Mouse (Mus musculus) forebrain, embryonic 13.5 days (tissue): ENCODE measurements at regions not wholly inside any gene's neighbourhood (a gene's known extent, or its start where the extent isn't known, plus 50 kb on each side); places are given as distances from the start of the nearest gene placed in this dataset.

Experiments
- ATAC-seq: fragments of 200-750 bp; cut with Nextera tagmentation; 2 replicates; pipeline ENCODE4 v1.8.0; 2017
- H3K27ac ChIP-seq: fragments of 300-500 bp; sonication (generic); 2 replicates; pipeline ENCODE4 v1.5.1; 2015; ENCODE audit warnings: inconsistent platforms, mild to moderate bottlenecking, moderate library complexity
- H3K27me3 ChIP-seq: fragments of 300-500 bp; sonication (generic); 2 replicates; pipeline ENCODE4 v1.6.1; 2015; ENCODE audit warnings: mild to moderate bottlenecking, inconsistent platforms
- H3K36me3 ChIP-seq: fragments of 300-500 bp; sonication (generic); 2 replicates; pipeline ENCODE4 v1.6.1; 2015; ENCODE audit warnings: mild to moderate bottlenecking, inconsistent platforms; ENCODE audit not compliant: poor library complexity, severe bottlenecking
- H3K4me1 ChIP-seq: fragments of 300-500 bp; sonication (generic); 2 replicates; pipeline ENCODE4 v1.6.1; 2015; ENCODE audit warnings: inconsistent platforms
- H3K4me2 ChIP-seq: fragments of 300-500 bp; sonication (generic); 2 replicates; pipeline ENCODE4 v1.6.1; 2015; ENCODE audit warnings: inconsistent platforms, mild to moderate bottlenecking, moderate library complexity
- H3K4me3 ChIP-seq: fragments of 300-500 bp; sonication (generic); 2 replicates; pipeline ENCODE4 v1.5.1; 2015; ENCODE audit warnings: mild to moderate bottlenecking, inconsistent platforms
- H3K9ac ChIP-seq: fragments of 300-500 bp; sonication (generic); 2 replicates; pipeline ENCODE4 v1.6.1; 2015; ENCODE audit warnings: mild to moderate bottlenecking, inconsistent platforms
- H3K9me3 ChIP-seq: fragments of 300-500 bp; sonication (generic); replicated peaks from 2 replicates; pipeline ENCODE4 v1.6.1; 2016; ENCODE audit warnings: inconsistent platforms
- WGBS: fragments of 180-500 bp; shearing (Covaris S2); methylation state at CpG from one replicate; pipeline ENCODE4 v1.1.7; 2015; 5-methylcytosine and 5-hydroxymethylcytosine counted together

DNA sequence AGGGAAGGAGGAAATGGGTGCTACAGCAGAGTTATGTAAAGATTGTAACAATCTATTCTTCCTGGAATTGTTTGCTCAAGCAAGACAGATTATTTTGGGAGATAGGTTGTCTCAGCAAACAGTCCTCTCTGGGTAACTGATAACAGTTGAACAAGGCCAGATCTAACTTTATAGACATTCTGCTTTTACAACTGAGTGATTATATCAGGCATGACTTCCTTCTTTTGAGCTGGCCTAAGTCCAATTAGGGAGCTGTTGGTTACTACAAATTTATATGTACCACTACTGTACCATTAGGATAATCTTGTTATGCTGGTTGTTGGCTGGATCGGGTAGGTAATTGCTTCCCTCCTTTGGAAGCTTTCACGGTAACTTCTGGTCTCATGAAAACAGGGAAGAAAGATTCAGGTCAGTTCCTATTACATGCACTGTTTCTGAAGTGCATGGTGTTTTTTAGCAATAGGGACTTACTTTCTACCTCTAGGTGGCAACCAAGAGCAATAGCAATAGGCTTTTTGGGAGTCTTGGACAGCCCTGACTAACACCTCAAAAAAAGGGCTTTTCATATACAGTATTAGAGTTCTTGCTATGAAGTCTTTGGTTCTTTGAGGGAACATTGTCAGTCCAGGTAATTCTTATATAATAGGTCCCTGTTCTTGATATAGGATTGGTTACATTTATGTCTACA lies 363.9 kb upstream of the Slc5a7 start:
- WGBS: 51% methylated on average over 2 of the region's 2 CpGs

GRCm38 (mm10) chr17:54656553-54656952 lies 357.7 kb upstream of the Slc5a7 start:
- no peaks in the 10 kb centered on the region for H3K27me3 ChIP-seq
- no peak overlapping the region for H3K4me3 ChIP-seq
- no peak overlapping the region for H3K4me2 ChIP-seq
- no peaks in the 10 kb centered on the region for H3K36me3 ChIP-seq
- no peak overlapping the region for H3K9ac ChIP-seq
- no peaks in the 10 kb centered on the region for H3K9me3 ChIP-seq
- H3K4me1 ChIP-seq: no peaks in the 10 kb centered on the region
- H3K27ac ChIP-seq: no peak overlapping the region
- no peak for ATAC-seq

More for the DNA sequence above, 363.9 kb upstream of the Slc5a7 start:
- no peak for ATAC-seq
- Histone ChIP-seq H3K9ac (no peak overlapping the region), H3K36me3 (no peaks in the 10 kb centered on the region), H3K4me2 (no peak overlapping the region), H3K9me3 (no peaks in the 10 kb centered on the region), H3K4me3 (no peak overlapping the region), H3K4me1 (no peaks in the 10 kb centered on the region), H3K27me3 (no peaks in the 10 kb centered on the region), H3K27ac (no peak overlapping the region)
